Mouse (Mus musculus): ENCODE measurements around the gene Gm9944. TPM values are rescaled to one million over a fixed set of nuclear protein-coding genes. Genes with fewer than 3 reads are reported as not detected.

The Gm9944 gene
- polyA plus RNA-seq, 1 experiment from 2014 or later: not detected

DNA sequence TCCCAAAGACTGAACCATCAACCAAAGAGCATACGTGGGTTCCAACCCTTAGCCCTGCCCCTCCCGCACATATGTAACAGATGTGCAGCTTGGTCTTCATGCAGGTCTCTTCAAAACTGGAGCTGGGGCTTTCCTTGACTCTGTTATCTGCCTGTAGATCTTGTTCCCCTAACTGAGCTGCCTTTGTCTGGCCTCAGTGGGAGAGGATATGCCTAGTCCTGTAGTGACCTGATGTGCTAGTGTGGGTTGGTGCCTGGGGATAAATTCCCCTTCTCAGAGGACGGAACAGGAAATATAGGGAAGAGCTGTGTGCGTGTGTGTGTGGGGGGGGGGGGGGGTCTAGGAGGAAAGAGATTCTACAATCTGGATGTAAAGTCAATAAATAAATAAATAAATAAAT lies 12.0 kb downstream of the Gm9944 start:
- TF ChIP-seq CTCF (IDR thresholded peaks at IDR 0.05; ENCODE audit: low read depth): no peak
- no peaks in the 10 kb centered on the region for H3K4me1 ChIP-seq (replicated peaks; ENCODE audit: control insufficient read depth, insufficient read depth, low read length)
- H3K9ac ChIP-seq (ENCODE audit: low read depth, low read length): no peak overlapping the region
- no peak overlapping the region for H3K4me2 ChIP-seq (replicated peaks; ENCODE audit: low read depth)
- no peaks in the 10 kb centered on the region for H3K27me3 ChIP-seq (replicated peaks; ENCODE audit: control insufficient read depth, insufficient read depth, low read length)
- no peak overlapping the region for H3K27ac ChIP-seq (ENCODE audit: low read depth, low read length)
- H3K36me3 ChIP-seq (ENCODE audit: control insufficient read depth, insufficient read depth): no peaks in the 10 kb centered on the region
- H3K9me3 ChIP-seq (ENCODE audit: control insufficient read depth): no peaks in the 10 kb centered on the region
- H3K4me3 ChIP-seq (ENCODE audit: low read depth, low read length): no peak overlapping the region
- ATAC-seq: no peak
- 76% methylated on average over 4 of the region's 4 CpGs for WGBS

GRCm38 (mm10) chr4:144438672-144439071 lies 14.4 kb downstream of the Gm9944 start, which contains the start of gene 1700012P22Rik:
Gene 1700012P22Rik (minus strand): TSS chr4:144438772.
- no peak for ATAC-seq
- Histone ChIP-seq H3K4me3 (ENCODE audit: low read depth, low read length) (no peak within 1 kb of the TSS), H3K27ac (ENCODE audit: low read depth, low read length) (no peak within 1 kb of the TSS), H3K4me2 (replicated peaks; ENCODE audit: low read depth) (no peak within 1 kb of the TSS), H3K9ac (ENCODE audit: low read depth, low read length) (no peak within 1 kb of the TSS), H3K36me3 (ENCODE audit: control insufficient read depth, insufficient read depth) (no peaks in the 10 kb centered on the region), H3K4me1 (replicated peaks; ENCODE audit: control insufficient read depth, insufficient read depth, low read length) (no peaks in the 10 kb centered on the region), H3K9me3 (ENCODE audit: control insufficient read depth) (no peaks in the 10 kb centered on the region), H3K27me3 (replicated peaks; ENCODE audit: control insufficient read depth, insufficient read depth, low read length) (no peaks in the 10 kb centered on the region)
- TF ChIP-seq CTCF (IDR thresholded peaks at IDR 0.05; ENCODE audit: low read depth): no peak

DNA sequence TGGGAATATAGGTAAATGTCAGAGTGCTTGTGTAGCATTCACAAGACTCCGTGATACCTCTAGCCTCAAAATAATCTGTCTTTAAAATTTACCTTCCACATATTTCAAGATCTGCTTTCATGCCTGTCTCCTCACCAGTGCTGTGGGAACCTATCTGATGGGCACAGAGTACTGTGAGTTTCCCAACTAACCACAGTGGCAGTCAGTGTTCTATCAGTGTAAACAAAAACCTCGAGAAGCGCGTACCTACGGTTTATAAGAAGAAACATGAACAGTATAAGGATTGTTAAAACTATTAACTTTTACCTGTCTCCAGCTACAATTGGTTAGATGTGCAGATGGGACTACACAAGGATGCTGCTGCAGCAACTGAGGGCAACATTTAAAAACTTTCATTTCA lies 19.9 kb downstream of the Gm9944 start:
- WGBS: 81% methylated on average over 5 of the region's 5 CpGs
- TF ChIP-seq CTCF (IDR thresholded peaks at IDR 0.05; ENCODE audit: low read depth): no peak

DNA sequence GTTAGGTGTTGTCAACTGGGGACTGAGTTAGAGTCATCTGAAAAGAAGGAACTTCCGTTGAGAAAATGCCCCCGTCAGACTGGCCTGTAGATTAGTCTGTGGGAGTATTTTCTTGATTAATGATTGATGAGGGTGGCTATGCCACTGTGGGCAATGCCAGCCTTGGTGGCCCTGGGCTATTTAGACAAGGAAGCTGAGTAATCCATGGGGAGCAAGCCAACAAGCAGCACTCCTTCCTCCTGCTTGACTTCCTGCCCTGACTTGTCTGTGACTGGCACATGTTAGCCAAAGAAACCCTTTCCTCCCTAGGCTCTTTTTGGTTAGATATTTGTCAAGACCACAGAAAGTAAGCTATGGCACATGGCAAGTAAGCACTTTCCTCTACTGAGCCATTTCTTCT lies 22.4 kb downstream of the Gm9944 start:
- no peak for TF ChIP-seq CTCF (IDR thresholded peaks at IDR 0.05; ENCODE audit: low read depth)
- H3K27ac ChIP-seq (ENCODE audit: low read depth, low read length): no peak overlapping the region
- no peak overlapping the region for H3K9ac ChIP-seq (ENCODE audit: low read depth, low read length)
- no peaks in the 10 kb centered on the region for H3K9me3 ChIP-seq (ENCODE audit: control insufficient read depth)
- no peak for ATAC-seq
- H3K27me3 ChIP-seq (replicated peaks; ENCODE audit: control insufficient read depth, insufficient read depth, low read length): no peaks in the 10 kb centered on the region
- no peaks in the 10 kb centered on the region for H3K4me1 ChIP-seq (replicated peaks; ENCODE audit: control insufficient read depth, insufficient read depth, low read length)
- H3K4me3 ChIP-seq (ENCODE audit: low read depth, low read length): no peak overlapping the region
- H3K36me3 ChIP-seq (ENCODE audit: control insufficient read depth, insufficient read depth): no peaks in the 10 kb centered on the region
- 70% methylated on average over 2 of the region's 2 CpGs for WGBS
- H3K4me2 ChIP-seq (replicated peaks; ENCODE audit: low read depth): no peak overlapping the region

More for the DNA sequence above, 19.9 kb downstream of the Gm9944 start:
- H3K9ac ChIP-seq (ENCODE audit: low read depth, low read length): no peak overlapping the region
- H3K4me2 ChIP-seq (replicated peaks; ENCODE audit: low read depth): no peak overlapping the region
- no peaks in the 10 kb centered on the region for H3K27me3 ChIP-seq (replicated peaks; ENCODE audit: control insufficient read depth, insufficient read depth, low read length)
- no peaks in the 10 kb centered on the region for H3K4me1 ChIP-seq (replicated peaks; ENCODE audit: control insufficient read depth, insufficient read depth, low read length)
- no peak for ATAC-seq
- no peak overlapping the region for H3K4me3 ChIP-seq (ENCODE audit: low read depth, low read length)
- H3K36me3 ChIP-seq (ENCODE audit: control insufficient read depth, insufficient read depth): no peaks in the 10 kb centered on the region
- no peaks in the 10 kb centered on the region for H3K9me3 ChIP-seq (ENCODE audit: control insufficient read depth)
- H3K27ac ChIP-seq (ENCODE audit: low read depth, low read length): no peak overlapping the region

DNA sequence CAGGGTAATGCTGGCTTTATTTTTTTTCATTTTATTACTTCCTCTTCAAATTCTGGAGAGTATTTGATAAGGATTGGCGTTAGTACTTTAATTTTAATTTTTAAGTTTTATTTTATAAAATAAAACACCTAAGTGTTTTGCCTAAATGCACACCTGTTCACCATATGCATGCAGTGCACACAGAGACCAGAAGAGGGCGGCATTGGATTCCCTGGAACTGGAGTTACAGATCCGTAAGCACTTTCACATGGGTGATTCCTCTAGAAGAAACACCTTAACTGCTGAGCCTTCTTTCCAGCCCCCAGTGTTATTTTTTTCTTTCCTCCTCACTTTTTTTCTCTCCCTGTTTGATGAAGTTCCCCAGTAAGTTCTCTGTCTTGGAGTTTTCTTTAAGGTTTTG lies 24.2 kb downstream of the Gm9944 start:
- H3K9me3 ChIP-seq (ENCODE audit: control insufficient read depth): no peaks in the 10 kb centered on the region
- no peak for ATAC-seq
- peak; percentile 50 for TF ChIP-seq CTCF (IDR thresholded peaks at IDR 0.05; ENCODE audit: low read depth)
- no peaks in the 10 kb centered on the region for H3K27me3 ChIP-seq (replicated peaks; ENCODE audit: control insufficient read depth, insufficient read depth, low read length)
- no peak overlapping the region for H3K4me2 ChIP-seq (replicated peaks; ENCODE audit: low read depth)
- no peak overlapping the region for H3K4me3 ChIP-seq (ENCODE audit: low read depth, low read length)
- WGBS: 19% methylated on average over 3 of the region's 3 CpGs
- no peaks in the 10 kb centered on the region for H3K4me1 ChIP-seq (replicated peaks; ENCODE audit: control insufficient read depth, insufficient read depth, low read length)
- H3K36me3 ChIP-seq (ENCODE audit: control insufficient read depth, insufficient read depth): no peaks in the 10 kb centered on the region
- no peak overlapping the region for H3K27ac ChIP-seq (ENCODE audit: low read depth, low read length)
- no peak overlapping the region for H3K9ac ChIP-seq (ENCODE audit: low read depth, low read length)

DNA sequence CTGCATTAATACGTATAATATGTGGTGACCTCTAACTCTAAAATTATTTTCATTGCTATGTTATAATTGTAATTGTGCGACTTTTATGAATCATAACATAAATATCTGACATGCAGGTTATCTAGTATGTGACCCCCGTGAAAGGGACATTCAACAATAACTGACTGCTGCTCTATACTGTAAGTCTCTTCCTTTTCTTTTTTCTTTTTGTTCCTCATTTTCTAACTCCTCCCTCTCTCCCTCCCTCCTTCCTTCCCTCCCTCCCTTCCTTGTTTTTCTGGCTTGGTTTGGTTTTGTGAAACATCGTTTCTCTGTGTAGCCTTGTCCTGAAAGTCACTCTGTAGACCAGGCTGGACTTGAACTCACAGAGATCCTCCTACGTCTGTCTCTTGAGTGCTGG lies 28.5 kb downstream of the Gm9944 start:
- ATAC-seq: no peak
- Histone ChIP-seq H3K9me3 (ENCODE audit: control insufficient read depth) (no peaks in the 10 kb centered on the region), H3K4me1 (replicated peaks; ENCODE audit: control insufficient read depth, insufficient read depth, low read length) (no peaks in the 10 kb centered on the region), H3K4me3 (ENCODE audit: low read depth, low read length) (no peak overlapping the region), H3K27ac (ENCODE audit: low read depth, low read length) (no peak overlapping the region), H3K4me2 (replicated peaks; ENCODE audit: low read depth) (no peak overlapping the region), H3K36me3 (ENCODE audit: control insufficient read depth, insufficient read depth) (no peaks in the 10 kb centered on the region), H3K27me3 (replicated peaks; ENCODE audit: control insufficient read depth, insufficient read depth, low read length) (no peaks in the 10 kb centered on the region), H3K9ac (ENCODE audit: low read depth, low read length) (no peak overlapping the region)
- WGBS: 74% methylated on average over 5 of the region's 5 CpGs
- TF ChIP-seq CTCF (IDR thresholded peaks at IDR 0.05; ENCODE audit: low read depth): no peak

DNA sequence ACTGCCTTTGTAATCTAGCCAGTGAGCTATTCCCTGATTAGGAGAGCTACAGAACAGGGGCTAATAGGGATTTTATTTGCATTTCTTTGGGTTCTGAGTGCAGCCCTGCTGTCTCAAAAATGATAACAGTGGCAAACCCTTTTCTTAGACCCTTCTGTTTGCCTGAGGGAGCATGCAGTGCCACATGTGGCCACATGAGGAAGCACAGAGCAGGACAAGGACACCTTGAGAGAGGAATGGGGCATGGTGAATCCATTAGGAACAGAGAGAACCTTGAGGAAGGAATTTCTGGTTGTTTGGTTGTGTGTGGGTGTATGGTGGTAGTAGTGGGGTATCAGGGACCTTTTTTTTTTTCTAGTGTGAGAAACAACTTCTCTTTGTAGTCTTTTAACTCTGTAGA lies 32.5 kb downstream of the Gm9944 start:
- ATAC-seq: no peak
- H3K36me3 ChIP-seq (ENCODE audit: control insufficient read depth, insufficient read depth): no peaks in the 10 kb centered on the region

More for the DNA sequence above, 32.5 kb downstream of the Gm9944 start:
- Histone ChIP-seq H3K9ac (ENCODE audit: low read depth, low read length) (no peak overlapping the region), H3K27me3 (replicated peaks; ENCODE audit: control insufficient read depth, insufficient read depth, low read length) (no peaks in the 10 kb centered on the region), H3K4me1 (replicated peaks; ENCODE audit: control insufficient read depth, insufficient read depth, low read length) (no peaks in the 10 kb centered on the region), H3K4me3 (ENCODE audit: low read depth, low read length) (no peak overlapping the region), H3K27ac (ENCODE audit: low read depth, low read length) (no peak overlapping the region), H3K9me3 (ENCODE audit: control insufficient read depth) (no peaks in the 10 kb centered on the region), H3K4me2 (replicated peaks; ENCODE audit: low read depth) (no peak overlapping the region)
- peak; percentile 61 for TF ChIP-seq CTCF (IDR thresholded peaks at IDR 0.05; ENCODE audit: low read depth)

All from intestine, postnatal 0 days (tissue).